Mouse (Mus musculus): ENCODE results near the gene Irf2.

DNA sequence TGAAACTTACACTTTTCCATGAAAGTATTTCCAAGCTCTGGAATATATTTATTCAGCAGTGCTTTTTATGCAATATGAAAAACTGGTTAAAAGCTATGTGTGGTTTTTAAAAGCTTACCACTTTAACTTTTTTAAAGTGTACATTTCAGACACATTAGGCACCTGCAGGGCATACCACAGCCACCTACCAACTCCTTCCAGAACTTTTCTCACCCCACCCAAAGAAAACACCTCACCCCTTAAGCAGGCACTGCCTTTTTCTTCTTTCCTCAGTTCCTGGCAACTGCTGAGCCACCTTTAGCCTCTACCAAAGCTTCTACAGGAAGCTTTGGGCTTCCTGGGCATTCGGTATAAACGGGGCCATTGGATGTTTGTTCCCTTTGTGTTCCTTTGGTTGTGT is 62.5 kb downstream of the Irf2 start:
- TF ChIP-seq GATA1 (IDR thresholded peaks at IDR 0.05; ENCODE audit: borderline replicate concordance, low read length) = no peak
- TF ChIP-seq FLI1 (IDR thresholded peaks at IDR 0.05; ENCODE audit: low read length) = no peak
